Mouse (Mus musculus) CH12F3 (cell line): ENCODE data around the gene Dab1.

Source experiments
- in situ Hi-C: fragments of 300-500 bp; cut with MboI; formaldehyde crosslinking; loops from 2 replicates; pipeline ENCODE4 v1.14.3; 2020; ENCODE audit warnings: low sequenced_read_pairs

The Dab1 gene

DNA sequence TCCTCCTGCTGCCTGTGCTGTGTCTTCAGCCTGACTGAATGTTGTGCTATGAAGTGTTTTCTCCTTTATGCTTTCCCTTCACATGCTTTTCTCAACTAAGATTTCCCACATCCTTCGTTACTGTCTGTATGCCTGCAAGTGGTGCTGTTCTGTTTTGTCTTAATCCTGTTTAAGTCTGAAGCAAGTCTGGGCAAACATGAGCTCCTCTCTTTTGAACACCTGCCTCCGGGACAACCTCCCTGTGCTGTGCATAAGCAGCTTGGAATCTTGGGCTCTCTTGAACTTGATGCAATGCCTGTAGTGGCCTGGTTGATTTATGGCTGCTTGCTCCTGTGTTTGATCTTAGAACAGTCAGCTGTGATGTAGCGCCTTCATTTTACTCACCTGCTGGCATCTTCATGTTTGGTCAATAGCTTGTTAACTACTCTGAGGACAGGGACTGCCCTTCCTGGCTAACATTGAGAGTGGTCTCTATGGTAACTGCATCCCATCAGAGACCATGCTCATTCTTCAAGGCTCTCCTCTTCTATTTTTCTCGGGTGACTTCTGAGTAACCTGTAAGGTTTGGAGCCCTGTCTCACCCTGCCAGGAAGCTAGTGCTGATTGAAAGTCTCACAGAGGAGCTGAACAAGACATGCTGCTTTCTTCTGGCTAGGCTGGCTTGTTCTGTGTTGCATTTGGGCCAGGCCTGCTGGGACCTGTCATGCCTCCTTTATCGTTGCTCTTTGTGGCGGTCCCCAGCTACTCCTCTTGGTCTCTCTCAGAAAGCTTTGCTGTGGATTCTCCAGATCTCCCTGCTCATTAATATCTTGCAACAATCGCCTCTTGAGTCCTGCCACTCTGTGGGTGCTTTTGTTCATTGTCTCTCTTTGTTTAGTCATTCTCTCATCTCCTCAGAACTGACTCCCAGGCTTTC, 342.2 kb downstream of the Dab1 start:
- in situ Hi-C loops: no loop called here

DNA sequence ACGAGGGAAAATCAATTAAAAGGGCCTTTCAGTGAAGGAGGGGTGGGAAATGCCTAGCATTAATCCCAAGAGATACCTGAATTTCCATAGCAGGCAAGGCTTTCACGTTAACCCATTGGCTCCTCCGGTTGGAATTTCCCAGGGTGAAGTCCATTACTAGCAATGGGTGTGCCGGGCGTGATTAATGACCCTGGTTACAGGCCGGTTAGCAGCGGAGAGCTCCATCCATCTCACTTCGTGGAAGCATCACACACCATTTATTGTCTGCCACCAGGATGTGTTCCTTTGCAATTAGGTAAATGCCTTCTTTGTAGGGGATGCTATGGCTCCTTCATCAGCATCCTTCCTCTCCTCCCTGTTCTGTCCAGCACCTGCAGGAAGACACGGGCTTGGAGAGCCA, 350.7 kb downstream of the Dab1 start:
- in situ Hi-C loops: no loop called here

DNA sequence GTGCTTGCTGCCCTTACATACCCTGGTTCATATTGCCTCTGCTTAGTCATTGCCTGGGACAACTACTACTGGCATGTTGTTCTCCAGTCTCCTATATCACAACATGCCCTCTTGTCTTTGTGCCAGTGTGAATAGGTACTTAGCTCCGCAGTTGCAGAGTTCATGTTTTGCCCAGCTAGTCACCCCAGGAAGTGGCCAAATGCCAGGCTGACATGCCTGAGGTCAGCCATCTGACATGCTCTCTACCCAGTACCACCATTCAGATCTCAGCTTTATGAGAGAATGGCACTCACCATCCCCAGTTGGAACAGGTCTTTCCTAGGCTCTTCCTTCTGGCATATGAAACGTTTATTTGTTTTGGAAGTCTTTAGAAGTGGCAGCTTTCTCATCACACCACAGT, 355.4 kb downstream of the Dab1 start:
- in situ Hi-C loops: no loop called here

DNA sequence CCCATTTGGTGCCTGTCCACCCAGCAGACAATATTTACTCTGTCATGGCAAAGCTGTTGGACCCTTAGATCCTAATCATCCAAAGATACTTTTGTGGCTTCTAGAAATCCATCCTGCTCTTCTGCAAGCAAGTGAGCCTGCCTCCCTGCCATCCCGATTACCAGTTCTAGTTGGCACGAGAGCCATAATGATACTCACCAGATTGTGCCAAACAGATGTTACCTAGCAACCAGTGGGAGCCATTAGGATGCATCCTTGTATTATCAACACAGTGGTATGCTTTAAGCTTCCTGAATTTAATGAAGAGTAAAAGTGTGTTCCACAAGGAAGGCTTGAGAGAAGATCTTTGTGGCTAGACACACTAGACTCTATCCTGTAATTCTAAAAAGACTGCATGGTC, 355.8 kb downstream of the Dab1 start:
- in situ Hi-C loops: no loop called here

DNA sequence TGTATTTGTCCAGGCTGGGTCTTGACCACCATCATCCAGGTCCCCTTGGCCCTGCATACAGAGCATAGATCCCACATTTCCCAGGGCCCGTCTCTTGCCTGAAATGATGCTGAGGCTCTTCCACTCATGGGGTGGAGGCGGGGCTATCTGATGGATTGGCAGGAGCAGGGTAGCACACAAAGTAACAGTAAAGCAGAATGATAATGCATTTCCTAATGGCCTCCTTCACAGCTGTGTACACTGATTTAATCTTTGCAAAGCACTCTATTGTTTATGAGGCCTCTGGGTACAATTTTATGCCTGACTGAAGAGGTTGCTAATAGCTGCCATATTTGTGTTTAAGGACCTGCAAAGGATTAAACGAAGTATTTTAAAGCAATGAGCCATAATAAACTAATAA, 374.7 kb downstream of the Dab1 start:
- in situ Hi-C loops: no loop called here

DNA sequence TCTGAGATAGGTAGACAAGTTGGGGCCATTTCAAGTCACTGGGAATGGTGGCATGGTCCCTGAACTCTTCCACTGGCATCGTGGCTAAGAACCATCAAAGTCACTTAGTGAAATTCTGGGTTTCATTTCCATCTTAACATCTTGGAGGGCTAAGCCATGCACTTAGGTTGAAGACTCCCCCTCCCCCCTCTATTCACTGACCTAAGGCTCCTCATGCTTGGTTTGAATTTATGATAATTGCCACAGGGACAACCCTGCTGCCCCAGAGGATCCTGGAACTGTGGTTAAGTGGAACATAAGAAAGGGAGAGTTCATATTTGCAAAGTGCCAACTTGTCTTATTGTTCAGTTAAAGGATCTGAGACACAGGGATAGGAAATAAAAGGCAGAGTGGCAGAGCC, 375.2 kb downstream of the Dab1 start:
- in situ Hi-C loops: no loop called here

DNA sequence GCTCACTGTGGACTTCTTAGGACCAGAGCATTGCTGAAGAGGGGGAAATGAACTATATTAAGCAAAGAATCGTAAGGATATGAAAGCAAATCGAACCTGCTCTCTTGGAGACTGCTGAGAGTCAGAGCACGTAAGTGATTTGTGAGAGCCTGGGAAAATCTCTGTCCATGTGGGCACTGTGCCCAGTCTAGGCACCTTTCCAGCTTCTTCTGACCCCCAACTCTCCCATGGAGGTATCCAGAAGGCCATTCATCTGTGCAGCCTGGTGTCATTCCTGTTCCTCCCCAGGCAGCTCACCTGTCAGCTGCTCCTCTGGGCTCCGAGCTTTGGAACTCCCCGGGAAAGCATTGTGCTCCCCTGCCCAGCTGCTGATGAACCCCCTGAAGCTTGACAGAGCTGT, 389.2 kb downstream of the Dab1 start:
- in situ Hi-C loops: no loop called here

DNA sequence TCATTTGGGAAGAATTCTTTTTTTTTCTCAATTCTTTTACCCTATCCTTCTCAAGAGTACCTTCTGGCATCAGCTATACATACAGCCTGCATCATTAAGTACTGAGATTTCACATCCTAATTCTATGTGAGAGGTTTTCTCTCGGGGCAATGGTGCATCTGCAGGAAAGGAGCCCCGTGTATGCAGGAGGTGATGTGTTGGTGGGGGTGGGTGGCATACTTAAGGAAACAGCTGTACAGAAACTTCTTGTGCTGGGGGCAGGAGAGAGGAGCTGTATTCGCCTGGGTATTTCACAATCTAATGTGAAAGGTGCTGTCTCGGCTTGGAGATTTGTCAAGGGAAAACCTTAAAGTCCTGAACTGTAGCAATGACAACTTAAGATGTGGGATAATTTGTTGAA, 392.5 kb downstream of the Dab1 start:
- in situ Hi-C loops: no loop called here

DNA sequence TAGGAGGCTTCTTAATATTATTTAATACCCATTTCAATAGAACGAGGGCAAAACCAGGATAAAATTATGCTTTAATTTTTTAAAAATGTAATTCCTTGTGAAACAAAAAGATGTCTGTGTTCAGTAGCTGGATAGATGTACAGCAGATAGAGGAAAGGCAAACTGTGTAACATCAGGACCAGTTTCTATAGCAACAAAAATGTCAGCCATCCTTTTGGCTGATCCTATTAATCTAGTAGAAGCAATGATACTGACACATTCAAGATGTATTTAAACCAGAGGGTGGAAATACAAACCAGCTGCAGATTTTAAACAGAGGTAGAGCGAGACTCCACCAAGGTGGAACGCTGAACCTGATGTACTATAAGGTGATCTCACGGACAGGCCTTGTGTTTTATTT, 393.0 kb downstream of the Dab1 start:
- in situ Hi-C loops: no loop called here

DNA sequence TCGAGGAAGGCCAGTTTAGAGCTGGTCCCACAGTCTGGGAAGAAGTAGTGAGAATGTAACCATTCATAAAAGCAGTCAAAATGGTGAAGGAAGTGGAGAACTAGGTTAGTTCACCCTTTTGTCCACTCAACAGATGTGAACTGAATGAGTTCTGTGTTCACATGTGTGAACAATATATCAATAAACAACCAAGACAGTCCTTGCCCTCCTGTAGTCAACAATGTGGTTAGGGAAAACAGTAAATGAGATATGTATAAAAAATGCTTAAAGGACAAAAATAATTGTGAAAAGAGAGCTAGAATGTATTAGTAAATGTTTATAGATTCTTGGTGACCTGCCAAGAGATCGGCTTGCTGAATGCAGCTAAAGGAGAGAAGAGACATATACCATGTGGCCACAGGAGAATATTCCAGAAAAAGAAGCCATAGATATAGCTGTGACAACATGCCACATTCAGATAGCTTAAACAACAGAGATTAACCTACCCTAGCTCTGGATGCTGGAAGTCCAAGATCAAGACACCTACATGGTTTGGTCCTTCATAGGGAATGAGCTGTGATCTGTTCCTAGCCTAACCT, 406.0 kb downstream of the Dab1 start:
- in situ Hi-C loops: no loop called here

DNA sequence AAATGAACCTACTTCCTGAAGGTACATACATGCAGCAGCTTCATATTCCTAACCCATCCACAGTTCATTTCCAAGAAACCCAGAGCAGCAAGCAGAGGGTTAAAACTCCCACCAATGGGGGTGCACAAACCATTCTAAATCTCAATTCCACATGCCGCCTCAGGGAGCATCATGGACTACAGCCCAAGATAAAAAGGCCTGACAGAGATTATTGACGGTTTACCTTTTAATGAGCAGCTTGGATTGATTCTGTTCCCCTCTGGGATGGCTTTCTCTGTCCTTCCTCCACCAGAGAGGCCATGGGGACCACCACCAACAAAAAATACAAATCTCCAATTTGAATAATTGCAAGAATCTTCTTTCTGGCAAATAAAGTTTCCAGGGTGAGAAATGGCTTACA, 407.7 kb downstream of the Dab1 start:
- in situ Hi-C loops: no loop called here

DNA sequence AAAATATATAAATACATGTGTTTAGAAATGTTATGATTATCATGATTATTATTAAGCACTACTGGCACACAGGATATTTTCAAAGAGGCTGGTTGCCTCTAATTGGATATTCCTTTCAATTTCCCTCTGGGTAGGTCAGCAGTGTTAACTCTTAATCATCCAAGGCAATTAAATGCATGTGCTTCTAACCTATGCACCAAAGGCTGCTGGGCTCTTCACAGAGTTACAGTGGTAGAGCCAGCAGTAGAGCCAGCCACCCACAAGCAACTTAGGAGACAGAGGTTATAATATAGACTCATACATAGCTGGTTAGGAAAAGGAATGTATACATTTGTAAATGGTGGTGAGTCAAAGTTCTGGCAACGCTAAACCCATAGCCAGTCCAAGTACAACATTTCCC, 408.1 kb downstream of the Dab1 start:
- in situ Hi-C loops: no loop called here

DNA sequence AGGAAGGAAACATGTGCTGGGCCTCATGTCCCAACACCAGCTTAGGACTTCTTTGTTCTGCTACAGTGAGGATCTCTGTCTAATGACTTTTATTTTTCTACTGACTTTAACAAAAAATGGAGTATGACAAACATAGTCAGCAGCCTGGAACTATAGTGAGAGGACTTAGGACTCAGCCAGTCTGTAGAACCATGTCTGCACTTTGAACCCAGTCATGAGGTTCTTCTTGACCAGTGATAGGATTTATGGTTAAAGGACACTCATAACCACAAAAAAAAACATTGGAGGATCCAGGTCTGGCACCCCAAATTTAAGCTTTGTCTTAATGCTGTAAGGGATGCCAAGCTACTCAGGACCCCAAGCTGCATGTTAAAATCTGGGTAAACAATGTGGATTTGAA, 416.9 kb downstream of the Dab1 start:
- in situ Hi-C loops: no loop called here

DNA sequence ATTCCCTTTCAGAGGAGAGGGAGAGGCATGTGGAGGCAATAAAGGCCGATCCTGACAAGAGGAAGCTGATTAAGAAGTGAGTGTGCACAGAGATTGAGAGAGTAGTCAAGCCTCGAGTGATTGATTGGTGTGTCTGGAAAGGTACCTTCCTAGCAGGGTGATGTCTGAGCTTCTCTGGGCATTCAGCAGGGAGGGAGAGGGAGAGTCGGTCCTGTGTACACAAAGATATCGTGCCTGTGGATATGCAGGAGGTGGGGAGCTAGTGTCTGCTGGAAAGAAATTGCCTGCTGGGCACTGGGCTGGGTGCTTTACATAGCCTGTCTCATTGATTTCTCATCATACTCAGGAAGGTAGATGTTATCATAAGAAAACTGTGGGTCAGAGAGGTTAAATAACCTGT, 420.4 kb downstream of the Dab1 start:
- in situ Hi-C loops: no loop called here

DNA sequence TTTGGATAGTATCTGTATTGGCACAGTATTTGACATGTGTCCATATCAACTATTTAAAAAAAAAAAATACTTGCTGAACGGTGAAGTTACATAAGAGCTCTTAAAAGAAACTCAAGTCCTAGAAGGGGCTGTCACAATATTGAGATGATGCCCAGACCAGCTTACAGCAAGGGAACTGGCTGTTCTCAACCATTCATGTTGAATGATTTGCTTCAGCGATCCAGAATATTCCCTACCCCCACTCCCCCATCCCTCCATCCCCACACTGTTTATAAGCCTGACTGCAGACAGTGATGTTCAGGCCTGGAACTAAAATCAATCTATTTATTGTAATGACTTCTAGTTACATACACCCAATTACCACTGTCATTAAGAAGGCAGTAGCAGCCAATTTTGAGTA, 424.3 kb downstream of the Dab1 start:
- in situ Hi-C loops: no loop called here

DNA sequence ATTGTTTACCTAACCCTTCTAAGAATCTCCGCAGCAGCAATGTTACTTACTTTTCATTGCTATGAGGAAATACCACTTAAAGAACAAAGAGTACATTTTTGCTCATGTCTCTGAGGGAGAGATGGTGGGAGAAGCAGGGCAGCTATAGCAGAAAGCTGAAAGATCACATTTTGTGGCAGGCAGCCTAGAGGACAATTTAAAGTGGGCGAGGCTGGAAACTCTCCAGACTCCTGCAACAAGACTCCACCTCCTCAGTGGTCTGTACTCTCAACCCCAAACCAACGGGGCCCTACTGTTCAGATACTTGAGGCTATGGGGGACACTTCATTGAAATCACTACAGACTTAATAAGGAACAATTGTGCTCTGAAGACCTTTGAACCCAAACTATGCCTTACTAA, 425.5 kb downstream of the Dab1 start:
- in situ Hi-C loops: no loop called here

DNA sequence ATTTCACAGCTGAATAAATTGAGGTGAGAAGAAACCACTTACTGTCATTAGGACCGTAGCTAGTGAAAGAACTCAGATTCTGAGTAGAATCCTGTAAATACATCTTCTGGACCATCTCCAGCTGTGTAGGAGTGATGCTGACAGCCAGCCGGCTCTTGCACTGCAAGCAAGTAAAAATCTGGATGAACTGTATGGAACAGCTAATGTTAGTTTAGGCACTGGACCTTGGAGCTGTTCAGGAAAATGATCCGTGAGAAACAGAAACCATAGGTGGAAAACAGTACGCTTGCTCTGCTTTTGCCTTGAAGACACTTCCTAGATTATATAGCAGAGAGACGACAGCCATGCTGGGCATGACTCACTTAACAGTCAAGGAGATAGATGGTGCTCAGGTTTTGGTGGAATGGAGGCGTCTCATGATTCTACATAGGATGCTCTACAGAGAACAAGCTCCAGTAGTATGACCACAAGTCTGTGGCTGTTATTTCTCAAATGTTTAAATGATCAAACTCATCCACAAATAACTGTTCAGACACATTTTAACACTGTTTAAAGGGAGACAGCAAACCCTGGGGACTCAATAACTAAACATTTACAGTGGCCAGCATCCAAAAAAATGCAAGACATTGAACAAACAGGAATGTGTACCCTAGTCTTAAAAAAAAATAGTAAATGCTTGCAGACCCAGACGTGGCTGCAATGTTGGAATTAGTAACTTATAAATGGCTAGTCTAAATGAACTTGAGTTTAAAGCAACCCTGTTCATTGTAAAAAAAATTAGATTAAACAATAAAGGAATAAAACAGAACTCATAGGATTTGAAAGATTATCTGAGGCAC, 429.0 kb downstream of the Dab1 start:
- in situ Hi-C loops: no loop called here

DNA sequence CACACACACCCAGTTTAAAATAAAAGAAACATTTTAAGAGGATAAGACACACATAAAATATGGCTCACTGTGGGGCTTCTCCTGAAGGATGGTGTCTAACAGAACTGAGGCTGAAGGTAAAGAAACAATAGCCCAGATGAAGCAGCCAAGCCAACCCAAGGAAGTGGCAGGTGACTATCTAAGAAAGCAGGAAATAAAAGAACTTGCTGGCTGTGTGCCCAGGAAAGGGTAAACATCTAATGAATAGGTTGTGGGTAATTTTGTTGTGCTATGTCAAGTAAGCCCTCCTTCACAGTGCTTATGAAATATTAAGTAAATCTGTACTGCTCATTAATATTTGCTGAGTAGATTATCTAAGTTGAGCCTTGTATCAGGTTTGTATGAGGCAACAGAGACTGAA, 438.0 kb downstream of the Dab1 start:
- in situ Hi-C loops: no loop called here

DNA sequence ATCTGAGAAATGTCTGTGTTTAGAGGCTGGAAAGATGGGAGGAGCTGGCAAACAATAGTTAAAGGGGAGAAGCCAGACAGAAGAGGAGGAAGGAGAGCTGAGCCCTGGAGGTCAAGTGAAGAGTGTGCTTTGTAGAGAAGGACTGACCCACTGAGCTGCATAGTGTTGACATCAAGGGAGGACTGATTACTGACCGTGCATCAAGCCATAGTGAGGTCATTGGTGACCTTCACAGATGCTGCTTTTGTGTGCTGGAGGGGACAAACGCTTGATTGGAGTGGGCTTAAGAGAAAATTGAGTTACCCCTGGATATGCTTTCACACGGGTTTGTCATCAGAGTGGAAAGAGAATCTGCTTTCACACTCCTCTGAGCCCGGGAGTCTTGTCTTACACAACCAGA, 440.4 kb downstream of the Dab1 start:
- in situ Hi-C loops: no loop called here

DNA sequence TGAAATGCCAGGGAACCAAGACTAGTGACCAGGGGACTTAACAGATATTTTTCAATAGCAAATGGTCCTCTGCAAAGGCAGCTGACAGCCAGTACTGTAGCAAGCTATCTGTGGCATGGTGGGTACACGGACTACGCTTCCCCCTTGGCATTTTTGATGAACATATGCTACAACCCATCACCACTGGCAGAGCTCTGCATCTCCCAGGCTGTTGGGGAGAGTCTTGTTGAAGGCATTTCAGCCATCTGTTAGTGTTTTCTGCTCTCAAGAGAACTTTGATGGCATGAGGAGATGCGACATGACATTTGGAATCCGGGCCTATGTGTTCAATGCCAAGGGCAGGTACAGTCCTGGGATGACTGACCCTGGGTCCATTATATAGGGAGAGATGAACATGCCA, 443.2 kb downstream of the Dab1 start:
- in situ Hi-C loops: no loop called here

DNA sequence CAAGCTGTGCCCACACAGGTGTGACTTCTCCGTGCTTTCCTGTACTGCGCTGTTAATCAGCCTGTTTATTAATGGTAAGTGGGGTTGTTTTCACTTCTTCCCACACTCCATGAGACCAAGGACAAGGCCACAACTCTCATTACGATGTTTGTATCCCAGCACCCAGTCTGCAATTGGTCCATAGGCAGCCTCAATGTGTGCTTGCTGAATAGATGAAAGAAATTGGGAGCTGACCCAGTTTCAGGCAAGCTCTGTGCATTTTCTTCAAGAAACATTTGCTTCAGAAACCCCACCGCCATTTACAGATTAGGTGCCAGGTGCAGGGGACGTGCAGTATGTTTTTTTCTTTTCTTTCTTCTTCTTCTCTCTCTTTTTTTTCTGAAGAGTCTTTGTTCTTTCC, 447.7 kb downstream of the Dab1 start:
- in situ Hi-C loops: no loop called here

DNA sequence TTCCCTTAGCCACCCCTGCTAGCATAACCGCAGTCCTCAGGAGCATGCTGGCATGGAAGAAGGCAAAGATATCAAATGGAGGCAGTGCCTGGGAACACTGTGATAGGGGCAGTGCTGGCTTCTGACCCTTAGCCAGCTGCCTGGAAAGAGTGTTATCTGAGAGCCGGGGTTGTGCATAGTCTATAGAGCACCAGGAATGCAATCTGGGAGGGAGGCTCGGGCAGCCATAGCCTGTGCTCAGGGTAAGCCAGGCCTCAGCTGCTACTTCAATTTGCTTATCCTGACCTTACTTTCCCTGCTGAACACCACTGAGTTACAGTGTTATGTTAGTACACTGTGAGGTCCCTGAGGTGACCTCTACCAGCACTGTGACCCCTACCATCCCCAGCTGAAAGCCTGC, 448.6 kb downstream of the Dab1 start:
- in situ Hi-C loops: no loop called here
